Mouse (Mus musculus): ENCODE measurements at regions not wholly inside any gene's neighbourhood (a gene's known extent, or its start where the extent isn't known, plus 50 kb on each side); places are given as distances from the start of the nearest gene placed in this dataset.
"Not testable (repeated sequence)": the region's sequence is repeated elsewhere in the genome, so short reads cannot be mapped to it uniquely, and the experiment has no call there.

DNA sequence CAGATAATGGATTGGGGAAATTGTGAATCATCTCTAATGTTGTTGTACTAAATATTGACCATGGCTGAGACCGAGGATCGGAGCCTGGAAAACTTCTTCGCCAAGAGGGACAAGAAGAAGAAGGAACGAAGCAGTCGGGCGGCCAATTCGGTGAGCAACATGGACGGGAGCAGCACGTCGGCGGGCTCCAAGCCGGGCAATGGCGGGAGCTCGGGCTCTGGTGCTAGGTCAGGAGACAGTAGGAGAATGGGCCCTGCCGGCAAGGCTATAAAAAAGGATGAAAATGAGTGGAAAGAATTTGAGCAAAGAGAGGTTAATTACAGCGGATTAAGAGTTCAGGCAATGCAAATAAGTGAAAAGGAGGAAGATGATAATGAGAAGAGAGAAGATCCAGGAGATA, 55.0 kb upstream of the Zfp990 start:
- not testable (repeated sequence) for DNase-seq

DNA sequence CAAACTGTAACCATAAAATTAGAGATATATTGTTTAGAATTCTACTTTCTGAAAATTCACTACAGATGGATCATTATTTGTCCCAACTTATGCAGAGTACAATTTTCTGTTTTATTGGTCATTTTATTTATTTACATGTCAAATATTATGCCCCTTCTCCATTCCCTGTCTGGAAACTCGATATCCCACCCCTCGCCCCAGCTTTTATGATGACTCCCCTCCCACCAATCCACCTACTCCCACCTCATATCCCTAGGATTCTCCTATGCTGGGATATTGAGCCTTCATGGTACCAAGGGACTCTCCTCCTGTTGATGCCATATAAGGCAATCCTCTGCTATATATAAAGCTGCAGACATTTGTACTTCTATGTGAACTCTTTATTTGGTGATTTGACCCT, 62.0 kb upstream of the Zfp990 start:
- DNase-seq = no peak

- DNase-seq = not testable (repeated sequence)
Measured at GRCm38 (mm10) chr4:145436718-145437117, 73.8 kb upstream of the Zfp990 start.

- DNase-seq = no peak
Measured at GRCm38 (mm10) chr4:145434519-145434918, 76.0 kb upstream of the Zfp990 start.

DNA sequence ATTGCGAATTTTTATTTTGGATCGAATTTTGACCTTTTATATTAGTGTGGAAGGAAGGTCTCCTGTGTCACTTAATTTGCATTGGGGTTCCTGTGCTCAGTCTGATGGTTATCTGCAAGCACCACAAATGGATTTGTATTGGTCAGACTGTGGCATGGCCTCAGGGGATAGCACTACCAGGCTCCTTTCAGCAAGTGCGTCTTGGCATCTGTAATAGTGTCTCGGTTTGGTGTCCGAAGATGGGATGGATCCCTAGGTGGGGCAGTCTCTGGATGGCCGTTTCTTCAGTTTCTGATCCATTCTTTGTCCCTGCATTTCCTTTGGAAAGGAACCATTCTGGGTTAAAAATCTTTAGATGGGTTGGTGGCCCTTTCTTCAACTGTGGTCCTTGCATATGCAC, 76.5 kb upstream of the Zfp990 start:
- DNase-seq = no peak

DNA sequence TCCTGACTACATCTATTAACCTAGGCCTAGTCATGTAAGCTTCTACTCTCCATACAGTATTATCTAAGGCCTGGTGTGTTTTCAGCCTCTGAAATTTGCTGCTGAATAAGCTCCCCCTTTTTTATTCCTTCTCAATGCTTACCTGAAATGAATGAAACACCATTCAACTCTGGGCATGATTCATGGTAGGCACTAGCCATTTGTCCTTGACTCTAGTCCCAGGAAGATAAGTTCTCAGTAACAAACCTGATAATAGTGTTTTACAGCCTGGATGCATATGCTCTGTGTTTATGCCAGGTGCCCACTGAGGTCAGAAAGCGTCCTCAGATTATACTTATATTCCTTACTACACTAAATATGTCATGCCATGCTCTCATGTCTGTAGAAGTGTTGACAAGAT, 77.3 kb upstream of the Zfp990 start:
- DNase-seq = not testable (repeated sequence)

DNA sequence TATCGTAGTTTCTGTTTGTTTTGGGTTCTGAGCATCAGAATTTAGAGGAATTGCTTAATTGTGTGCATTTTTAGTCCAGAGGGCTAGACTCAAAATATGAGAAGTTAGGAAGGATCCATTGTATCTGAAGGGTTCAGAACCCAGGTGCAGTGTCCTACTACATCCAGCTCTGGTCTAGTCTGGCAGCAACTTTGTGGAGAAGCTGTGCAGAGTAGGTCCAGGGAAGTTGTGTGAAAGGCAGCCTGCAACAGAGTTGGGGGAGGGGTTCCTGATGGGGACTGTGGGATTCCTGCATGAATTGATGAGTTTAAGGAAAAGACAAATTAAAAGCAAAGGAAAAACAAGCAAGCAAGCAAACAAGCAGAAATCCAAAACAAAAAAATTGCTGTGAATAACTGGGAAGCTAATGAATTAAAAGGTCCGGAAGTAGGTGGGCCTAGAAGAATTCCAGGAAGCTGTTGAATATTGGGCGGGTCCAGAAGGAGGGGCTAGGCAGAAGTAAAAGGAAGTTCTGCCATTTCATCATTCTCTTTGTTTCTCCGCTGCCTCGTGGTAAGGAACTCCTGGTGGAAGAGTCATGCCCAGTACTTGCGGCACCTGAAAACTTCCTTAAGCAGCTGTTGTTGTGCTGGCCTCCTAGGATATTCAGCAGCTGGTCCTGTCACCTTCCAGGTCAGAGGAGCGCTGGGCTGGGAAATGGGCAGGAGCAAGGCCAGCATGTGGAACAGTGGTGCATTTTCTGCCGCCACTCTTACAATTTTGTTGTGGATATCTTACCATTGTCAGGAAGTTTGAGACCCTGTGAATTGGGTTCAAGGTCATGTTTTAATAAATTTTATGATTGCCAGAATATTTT, 78.4 kb upstream of the Zfp990 start:
- DNase-seq = no peak

DNA sequence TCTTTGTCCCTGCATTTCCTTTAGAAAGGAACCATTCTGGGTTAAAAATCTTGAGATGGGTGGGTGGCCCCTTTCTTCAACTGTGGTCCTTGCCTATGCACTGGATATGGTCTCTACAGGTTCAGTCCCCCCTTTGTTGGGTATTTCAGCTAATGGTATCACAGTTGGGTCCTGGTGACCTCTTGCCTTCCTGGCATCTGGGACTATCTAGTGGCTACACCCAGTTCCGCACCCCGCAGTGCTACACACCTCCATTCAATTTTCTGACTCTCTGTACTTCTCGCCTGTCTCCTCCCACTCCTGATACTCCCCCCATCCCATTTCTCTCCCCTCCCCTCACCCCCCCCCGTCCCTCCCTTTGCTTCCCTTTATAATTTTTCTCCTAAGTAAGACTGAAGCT, 92.7 kb upstream of the Zfp990 start:
- not testable (repeated sequence) for DNase-seq

GRCm38 (mm10) chr4:145411141-145411540, 96.2 kb upstream of the Tnfrsf8 start:
- no peak for DNase-seq

DNA sequence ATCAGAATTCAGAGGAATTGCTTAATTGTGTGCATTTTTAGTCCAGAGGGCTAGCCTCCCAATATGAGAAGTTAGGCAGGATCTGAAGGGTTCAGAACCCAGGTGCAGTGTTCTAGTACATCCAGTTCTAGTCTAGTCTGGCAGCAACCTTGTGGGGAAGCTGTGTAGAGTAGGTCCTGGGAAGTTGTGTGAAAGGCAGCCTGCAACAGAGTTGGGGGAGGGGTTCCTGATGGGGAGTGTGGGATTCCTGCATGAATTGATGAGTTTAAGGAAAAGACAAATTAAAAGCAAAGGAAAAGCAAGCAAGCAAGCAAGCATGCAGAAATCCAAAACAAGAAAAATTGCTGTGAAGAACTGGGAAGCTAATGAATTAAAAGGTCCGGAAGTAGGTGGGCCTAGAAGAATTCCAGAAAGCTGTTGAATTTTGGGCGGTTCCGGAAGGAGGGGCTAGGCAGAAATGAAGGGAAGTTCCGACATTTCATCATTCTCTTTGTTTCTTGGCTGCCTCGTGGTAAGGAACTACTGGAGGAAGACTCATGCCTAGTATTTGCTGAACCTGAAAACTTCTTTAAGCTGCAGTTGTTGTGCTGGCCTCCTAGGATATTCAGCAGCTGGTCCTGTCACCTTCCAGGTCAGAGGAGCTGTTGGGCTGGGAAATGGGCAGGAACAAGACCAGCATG, 95.0 kb upstream of the Tnfrsf8 start:
- DNase-seq = no peak

DNA sequence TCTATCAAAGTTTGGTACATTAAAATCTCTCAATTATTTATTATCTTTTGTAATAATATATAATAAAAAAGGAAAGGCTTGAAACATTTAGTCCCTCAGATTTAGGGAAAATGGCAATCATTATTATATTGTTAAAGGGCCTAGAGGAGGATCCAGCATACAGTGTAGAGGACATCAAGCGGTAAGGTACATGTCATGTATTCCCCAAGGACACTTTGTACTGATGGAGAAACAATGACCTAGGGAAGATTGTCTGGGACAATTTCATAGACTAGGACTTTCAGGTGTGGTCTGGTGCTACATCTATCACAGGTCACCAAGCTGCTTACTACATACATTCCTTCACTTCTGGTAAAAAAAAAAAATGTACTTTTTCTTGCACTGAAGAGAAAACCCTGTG, 91.1 kb upstream of the Tnfrsf8 start:
- not testable (repeated sequence) for DNase-seq

DNA sequence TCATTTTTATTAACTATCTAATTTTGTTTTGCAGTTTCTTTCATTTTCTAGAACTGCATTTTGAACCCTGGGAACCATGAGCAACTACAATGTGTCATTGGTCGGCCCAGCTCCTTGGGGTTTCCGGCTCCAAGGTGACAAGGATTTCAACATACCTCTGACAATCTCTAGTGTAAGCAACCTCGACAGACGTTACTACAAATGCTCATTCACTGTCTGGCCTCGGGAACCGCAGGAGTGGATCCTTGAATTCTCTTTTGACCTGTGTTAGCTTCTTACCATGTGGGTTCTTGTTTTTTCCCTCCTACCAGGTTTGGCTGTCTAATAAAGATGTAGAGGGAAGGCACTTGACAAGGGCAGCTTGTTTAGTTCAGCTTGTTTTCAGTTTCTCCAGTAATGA, 89.3 kb upstream of the Tnfrsf8 start:
- not testable (repeated sequence) for DNase-seq

DNA sequence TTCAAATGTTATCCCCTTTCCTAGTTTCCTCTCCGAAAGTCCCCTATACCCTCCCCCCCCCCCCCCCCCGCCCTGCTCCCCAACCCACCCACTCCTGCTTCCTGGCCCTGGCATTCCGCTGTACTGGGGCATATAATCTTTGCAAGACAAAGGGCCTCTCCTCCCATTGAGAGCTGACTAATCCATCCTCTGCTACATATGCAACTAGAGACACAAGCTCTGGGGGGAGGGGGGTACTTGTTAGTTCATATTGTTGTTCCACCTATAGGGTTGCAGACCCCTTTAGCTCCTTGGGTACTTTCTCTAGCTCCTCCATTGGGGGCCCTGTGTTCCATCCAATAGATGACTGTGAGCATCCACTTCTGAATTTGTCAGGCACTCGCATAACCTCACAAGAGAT, 63.9 kb upstream of the Tnfrsf8 start:
- not testable (repeated sequence) for DNase-seq

DNA sequence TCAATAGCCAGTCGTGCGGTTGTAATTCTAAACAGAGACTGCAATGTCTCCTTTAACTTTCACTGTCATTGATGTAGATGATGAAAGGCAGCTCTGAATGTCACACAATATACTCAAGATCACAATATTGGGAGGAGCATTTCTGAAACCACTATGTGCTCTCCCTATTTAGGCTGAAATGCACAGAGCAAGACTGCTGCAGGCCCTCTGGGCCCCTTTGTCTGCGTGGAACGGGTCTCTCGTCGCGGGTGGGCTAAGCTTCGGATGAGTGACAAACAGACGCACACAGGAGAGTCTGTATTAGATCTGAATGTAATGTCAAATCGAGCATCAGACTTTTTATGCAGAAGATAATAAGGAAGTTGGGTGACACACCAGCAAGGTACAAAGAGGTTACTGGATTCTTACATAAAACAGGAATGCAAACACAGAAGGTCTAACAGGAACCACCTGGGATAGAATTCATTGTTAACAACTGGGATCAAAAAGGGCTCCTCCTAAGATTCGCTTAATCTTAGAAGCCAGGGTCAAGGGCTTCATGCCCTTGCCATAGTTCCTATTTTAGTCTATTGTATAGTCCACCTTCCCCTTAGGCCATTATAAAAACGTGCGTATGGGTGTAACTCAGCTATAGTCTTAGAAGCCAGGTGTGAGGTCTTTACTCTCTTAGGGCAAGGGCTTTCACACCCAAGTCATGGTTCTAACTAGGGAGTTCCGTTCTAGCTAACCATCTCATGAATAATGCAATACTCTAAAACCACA, 62.5 kb upstream of the Tnfrsf8 start:
- not testable (repeated sequence) for DNase-seq

DNA sequence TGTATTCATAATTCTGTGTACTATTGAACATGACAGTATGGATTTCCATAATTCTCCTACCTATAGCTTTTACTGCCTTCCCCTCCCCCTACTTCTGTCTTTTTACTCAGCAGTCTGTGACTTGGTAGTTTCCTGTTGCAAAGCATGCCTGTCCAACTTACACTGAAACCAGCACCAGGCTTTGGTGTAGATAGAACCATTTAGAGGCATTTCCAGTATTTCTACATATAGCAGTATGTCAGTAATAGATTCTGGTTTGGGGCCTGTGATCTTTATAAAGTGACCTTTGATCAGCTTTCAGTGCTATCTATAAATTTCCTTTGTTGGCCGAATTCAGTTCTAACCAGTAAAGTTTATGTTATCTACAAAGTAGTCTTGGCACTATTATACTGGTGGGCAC, 54.8 kb upstream of the Tnfrsf8 start:
- no peak for DNase-seq

- DNase-seq = peak; percentile 4
Measured at GRCm38 (mm10) chr4:145367274-145367822, 52.4 kb upstream of the Tnfrsf8 start.

- DNase-seq = no peak
Measured at GRCm38 (mm10) chr4:145366301-145366700, 51.3 kb upstream of the Tnfrsf8 start.

- DNase-seq = not testable (repeated sequence)
Measured at GRCm38 (mm10) chr4:145365793-145366192, 50.8 kb upstream of the Tnfrsf8 start.
